8 mouse cellular contexts compared by ENCODE assay signal in the genomic region with DNA sequence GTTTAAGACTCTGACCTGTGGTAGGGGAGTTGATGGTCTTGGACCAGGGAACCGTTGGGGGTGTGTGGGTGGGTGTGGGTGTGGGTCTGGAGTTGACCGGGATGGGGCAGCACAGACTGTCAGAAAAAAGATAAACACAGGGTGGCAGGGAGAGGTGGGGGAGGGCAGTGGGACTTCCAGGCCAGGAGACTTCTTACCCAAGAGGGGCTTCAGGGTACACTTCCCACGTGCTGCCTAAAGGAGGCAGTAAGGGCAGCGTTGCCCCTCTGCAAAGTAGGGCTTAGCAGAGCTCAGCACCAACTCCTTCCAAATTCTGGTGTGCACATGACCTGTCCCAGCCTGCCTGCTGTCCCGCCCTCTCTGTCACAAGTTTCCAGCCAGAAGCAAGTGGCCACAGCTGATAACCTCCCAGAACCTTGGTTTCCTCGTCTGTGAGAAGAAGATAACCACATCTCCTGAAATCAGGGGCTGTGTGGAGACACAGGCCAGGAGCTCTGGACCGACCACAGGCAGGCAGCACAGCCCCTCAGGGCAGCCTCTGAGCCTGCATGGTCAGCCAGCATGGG. TPM values are rescaled to one million over a fixed set of nuclear protein-coding genes. Genes with fewer than 3 reads are reported as not detected.
DNase-seq lines count a peak whose midpoint lies in the region; ATAC-seq lines count a peak whose summit lies in the region.

No protein-coding gene starts in this region.

- H3K27ac ChIP-seq in hindbrain, embryonic 15.5 days (replicated peaks), result peak overlapping the region; percentile 78
- H3K27ac ChIP-seq in stomach, embryonic 16.5 days (ENCODE audit: low read length), result no peak overlapping the region

- intact Hi-C loops in heart, postnatal 10 days (cut with DNase I), result no loop called here

- H3K4me2 ChIP-seq in hindbrain, embryonic 15.5 days, result no peak overlapping the region
- H3K4me2 ChIP-seq in stomach, embryonic 16.5 days (ENCODE audit: low read depth, low read length), result no peak overlapping the region

- no peak overlapping the region for H3K9ac ChIP-seq in hindbrain, embryonic 15.5 days
- no peak overlapping the region for H3K9ac ChIP-seq in stomach, embryonic 16.5 days (ENCODE audit: low read length)

- ATAC-seq in erythroblast, adult 5-6 weeks (replicated peaks; ENCODE audit: low FRiP score, poor library complexity, severe bottlenecking), result peak; percentile 62
- no peak for ATAC-seq in hindbrain, embryonic 15.5 days (ENCODE audit: low FRiP score, low read depth)
- peak; percentile 56 for ATAC-seq in stomach, embryonic 16.5 days (ENCODE audit: insufficient read depth, low FRiP score)

- peak; percentile 52 to 69 for DNase-seq in heart, adult 18-20 months
- no peak for DNase-seq in heart, postnatal 10 days
- DNase-seq in lung, postnatal 36 days, result peak; percentile 63
- DNase-seq in layer of hippocampus, adult 9-11 months, result no peak
- no peak for DNase-seq in layer of hippocampus, adult 11-12 months (ENCODE audit: low spot score)

- no peaks in the 10 kb centered on the region for H3K36me3 ChIP-seq in hindbrain, embryonic 15.5 days
- no peaks in the 10 kb centered on the region for H3K36me3 ChIP-seq in stomach, embryonic 16.5 days (ENCODE audit: control insufficient read depth, insufficient read depth, low read length)

- no peaks in the 10 kb centered on the region for H3K27me3 ChIP-seq in hindbrain, embryonic 15.5 days
- peaks cover 5% of the 10 kb centered on the region; the same call in 1 of the 2 replicates for H3K27me3 ChIP-seq in stomach, embryonic 16.5 days (ENCODE audit: control insufficient read depth, insufficient read depth, low read length)

- H3K4me3 ChIP-seq in hindbrain, embryonic 15.5 days, result no peak overlapping the region
- H3K4me3 ChIP-seq in stomach, embryonic 16.5 days (replicated peaks; ENCODE audit: low read length), result no peak overlapping the region

- peaks cover 38% of the 10 kb centered on the region for H3K4me1 ChIP-seq in hindbrain, embryonic 15.5 days (replicated peaks)
- H3K4me1 ChIP-seq in stomach, embryonic 16.5 days (ENCODE audit: control insufficient read depth, insufficient read depth, low read length), result no peaks in the 10 kb centered on the region

- no peaks in the 10 kb centered on the region for H3K9me3 ChIP-seq in hindbrain, embryonic 15.5 days
- no peaks in the 10 kb centered on the region for H3K9me3 ChIP-seq in stomach, embryonic 16.5 days (replicated peaks; ENCODE audit: control insufficient read depth, low read length)

- 40% methylated on average over 7 of the region's 7 CpGs for WGBS in hindbrain, embryonic 15.5 days
- 22% methylated on average over 7 of the region's 7 CpGs for WGBS in stomach, embryonic 16.5 days

RNA-seq across cellular contexts. Expression of a gene that starts 20.7 kb away (rescaled TPM):
- 10 to 100 TPM; 18.7 to 20.4 TPM for total RNA-seq in heart, adult 18-20 months (2021)
- 10 to 100 TPM; 22.2 to 24.5 TPM for total RNA-seq in heart, postnatal 10 days (2021)
- 10.9 and 13.1 TPM in 2 replicates for total RNA-seq in erythroblast, adult 5-6 weeks (2015; ENCODE audit: low replicate concordance)
- total RNA-seq in erythroblast, adult 5-6 weeks (2017; ENCODE audit: low replicate concordance), result 10.9 and 13.8 TPM in 2 replicates
- polyA plus RNA-seq in hindbrain, embryonic 15.5 days (2015; fragmentation: Nextera tagmentation; extraction: Ambion mirVana), result 19.1 and 21.2 TPM in 2 replicates
- 3.2 and 4.1 TPM in 2 replicates for polyA plus RNA-seq in stomach, embryonic 16.5 days (2015; fragmentation: Nextera tagmentation; extraction: Ambion mirVana)

RNA-seq across cellular contexts. Expression of a gene that starts 55.7 kb away (rescaled TPM):
- 10 to 100 TPM; 32.3 to 35.1 TPM for total RNA-seq in heart, adult 18-20 months (2021)
- total RNA-seq in heart, postnatal 10 days (2021), result 10 to 100 TPM; 27.1 to 28.6 TPM
- 3.3 TPM in 1 of 2 replicates, not detected in the other for total RNA-seq in erythroblast, adult 5-6 weeks (2015; ENCODE audit: low replicate concordance)
- total RNA-seq in erythroblast, adult 5-6 weeks (2017; ENCODE audit: low replicate concordance), result 1.7 and 5.2 TPM in 2 replicates
- polyA plus RNA-seq in hindbrain, embryonic 15.5 days (2015; fragmentation: Nextera tagmentation; extraction: Ambion mirVana), result 15.6 and 17.1 TPM in 2 replicates
- 20.1 and 20.9 TPM in 2 replicates for polyA plus RNA-seq in stomach, embryonic 16.5 days (2015; fragmentation: Nextera tagmentation; extraction: Ambion mirVana)

Comparison
In these comparisons a context has a peak if more than half of its experiments do, and no peak if none do; other contexts are left out.
1. DNase-seq: peak in heart, adult 18-20 months (2 of 2) and lung, postnatal 36 days (single experiment); none in heart, postnatal 10 days (0 of 2), layer of hippocampus, adult 9-11 months (single experiment) and layer of hippocampus, adult 11-12 months (single experiment).
2. RNA of a gene that starts 55.7 kb away (total RNA-seq): 32.3 to 35.1 TPM in heart, adult 18-20 months and 27.1 to 28.6 TPM in heart, postnatal 10 days; 1.7 to 5.2 TPM in erythroblast, adult 5-6 weeks; every median in the first group is over 4 times any median in the second.